Mouse (Mus musculus) spleen, postnatal 10 days (tissue): ENCODE results near the gene Krtap17-1.

Experiments used
- DNase-seq, 2 experiments: peaks; one replicate each; pipeline ENCODE4 v3.0.0; 2021 to 2022; ENCODE audit warnings: low spot score in 2 of 2

The Krtap17-1 gene

GRCm38 (mm10) chr11:99965961-99966360 is 27.8 kb downstream of the Krtap17-1 start:
- DNase-seq = no peak

DNA sequence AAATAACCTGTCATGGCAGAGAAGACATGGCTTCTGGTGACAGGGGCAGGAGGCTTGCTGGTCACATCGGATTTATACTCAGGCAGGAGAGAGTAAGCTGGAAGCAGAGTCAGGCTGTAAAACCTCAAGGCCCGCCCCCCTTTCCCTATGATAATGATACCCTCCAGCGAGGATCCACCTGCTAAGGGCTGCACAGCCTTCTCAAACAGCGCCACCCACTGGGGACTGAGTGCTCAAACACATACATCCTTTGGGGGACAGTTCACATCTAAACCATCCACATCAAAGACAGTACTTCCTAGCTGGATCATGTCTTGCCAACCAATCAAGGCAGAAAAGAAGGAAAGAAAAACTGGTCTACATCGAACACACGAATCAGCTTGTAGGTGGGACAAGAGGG is 29.6 kb downstream of the Krtap17-1 start:
- no peak for DNase-seq

DNA sequence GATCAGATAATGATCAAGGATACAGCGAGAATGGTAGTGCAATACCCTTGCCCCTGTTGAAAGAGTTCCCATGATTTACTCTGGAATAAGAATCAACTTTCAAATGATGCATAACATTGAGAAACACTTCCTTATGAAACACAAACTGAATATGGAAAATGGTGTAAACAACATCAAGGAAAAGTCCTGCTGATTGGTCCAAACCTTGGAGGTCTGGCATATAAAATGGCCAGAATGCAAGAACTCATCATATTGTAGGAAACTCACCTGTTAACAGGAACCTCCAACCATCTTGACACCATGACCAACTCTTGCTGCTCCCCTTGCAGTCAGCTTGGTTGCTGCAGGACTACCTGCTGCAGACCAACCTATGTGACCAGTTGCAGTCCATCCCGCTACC is 45.6 kb downstream of the Krtap17-1 start, which contains the start of gene Krtap9-5:
Gene Krtap9-5, plus strand, starts transcription at position 301 of the 400 bp plus-strand sequence.
- no peak for DNase-seq
